Mouse (Mus musculus): ENCODE measurements around the gene Ell. TPM values are rescaled to one million over a fixed set of nuclear protein-coding genes. Genes with fewer than 3 reads are reported as not detected.

Ell gene
- polyA plus RNA-seq, 1 experiment, result 27.9 TPM

DNA sequence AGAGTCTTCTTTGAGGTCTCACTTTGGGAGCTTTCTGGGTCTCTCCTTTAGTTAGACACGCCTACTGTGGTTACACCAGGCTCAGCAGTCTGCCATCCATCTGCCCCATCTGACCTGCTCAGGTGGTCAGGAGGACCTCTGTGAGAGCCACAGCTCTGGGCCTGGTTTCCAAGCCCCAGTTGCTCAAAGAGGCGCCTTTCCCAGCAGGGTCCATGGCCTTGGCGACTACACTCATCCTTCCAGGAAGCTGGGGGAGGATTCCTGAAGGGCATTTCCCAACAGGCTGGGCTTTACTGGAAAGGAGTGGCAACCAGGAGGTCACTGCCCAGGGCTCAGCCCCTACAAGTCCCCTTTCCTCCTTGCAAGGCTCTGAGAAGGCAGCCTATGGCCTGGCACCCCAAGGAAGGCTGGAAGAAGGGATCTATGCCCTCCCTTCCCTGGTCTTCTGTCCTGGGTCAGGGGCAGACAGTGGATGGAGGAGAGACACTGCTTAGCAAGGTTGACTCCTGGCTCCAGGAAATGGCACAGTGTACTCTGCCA is 25.5 kb downstream of the Ell start:
- Histone ChIP-seq H3K4me1 (ENCODE audit: control insufficient read depth, insufficient read depth, low read length) (peaks cover 42% of the 10 kb centered on the region), H3K27ac (ENCODE audit: insufficient read depth, low read length) (no peak overlapping the region), H3K27me3 (ENCODE audit: control insufficient read depth, insufficient read depth, low read length) (no peaks in the 10 kb centered on the region), H3K4me3 (replicated peaks; ENCODE audit: insufficient read depth, low read depth, low read length) (no peak overlapping the region)
- WGBS, result 26% methylated on average over 3 of the region's 3 CpGs
- TF ChIP-seq POLR2A (IDR thresholded peaks at IDR 0.05; ENCODE audit: borderline replicate concordance, insufficient read depth, low read length), result no peak
- TF ChIP-seq CTCF (IDR thresholded peaks at IDR 0.05; ENCODE audit: borderline replicate concordance, insufficient read depth, low read depth, low read length), result no peak
- no peak for DNase-seq

DNA sequence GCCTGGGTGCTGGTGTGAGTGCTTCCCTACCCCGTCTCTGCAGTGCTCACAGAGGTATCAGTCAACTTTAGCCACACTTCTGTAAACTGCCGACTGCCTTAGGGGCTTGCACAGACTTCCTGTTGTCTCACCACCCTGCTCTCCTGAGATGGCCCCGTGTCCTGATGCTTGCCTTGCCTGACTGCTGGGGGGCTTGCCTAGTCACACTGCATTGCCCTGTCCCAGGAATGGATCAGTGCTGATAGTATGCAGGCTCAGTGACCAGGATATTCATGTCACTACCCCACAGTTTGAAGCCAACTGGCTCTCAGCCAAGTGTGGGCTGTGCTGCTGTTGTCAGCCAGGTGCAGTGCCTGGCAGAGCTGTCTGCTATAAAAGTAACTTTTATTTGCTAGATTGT is 26.3 kb downstream of the Ell start:
- Histone ChIP-seq H3K4me3 (replicated peaks; ENCODE audit: insufficient read depth, low read depth, low read length) (no peak overlapping the region), H3K4me1 (ENCODE audit: control insufficient read depth, insufficient read depth, low read length) (peaks cover 42% of the 10 kb centered on the region), H3K27me3 (ENCODE audit: control insufficient read depth, insufficient read depth, low read length) (no peaks in the 10 kb centered on the region), H3K27ac (ENCODE audit: insufficient read depth, low read length) (no peak overlapping the region)
- WGBS, result 58% methylated on average over 3 of the region's 3 CpGs
- TF ChIP-seq POLR2A (IDR thresholded peaks at IDR 0.05; ENCODE audit: borderline replicate concordance, insufficient read depth, low read length), result no peak
- no peak for TF ChIP-seq CTCF (IDR thresholded peaks at IDR 0.05; ENCODE audit: borderline replicate concordance, insufficient read depth, low read depth, low read length)
- DNase-seq, result no peak

DNA sequence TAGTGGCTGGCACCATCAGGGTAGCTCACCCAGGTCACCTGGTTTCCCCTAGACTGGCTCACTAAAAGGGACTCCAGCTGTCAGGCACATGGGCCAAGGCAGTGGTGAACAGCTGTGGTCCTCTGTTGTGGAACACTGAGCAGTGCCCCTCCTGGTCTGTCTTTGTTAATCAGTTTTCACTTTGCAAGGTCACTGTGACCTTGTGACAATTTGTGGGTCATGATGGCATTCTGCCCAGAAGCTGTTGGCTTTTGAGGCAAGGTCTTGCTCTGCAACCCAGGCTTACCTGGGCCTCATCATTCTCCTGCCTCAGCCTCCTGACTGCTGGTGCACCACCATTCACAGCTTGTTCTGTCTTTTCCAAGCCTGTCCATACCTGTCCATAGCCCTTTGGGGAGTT is 31.1 kb downstream of the Ell start:
- Histone ChIP-seq H3K4me3 (replicated peaks; ENCODE audit: insufficient read depth, low read depth, low read length) (no peak overlapping the region), H3K27me3 (ENCODE audit: control insufficient read depth, insufficient read depth, low read length) (no peaks in the 10 kb centered on the region), H3K4me1 (ENCODE audit: control insufficient read depth, insufficient read depth, low read length) (peaks cover 54% of the 10 kb centered on the region), H3K27ac (ENCODE audit: insufficient read depth, low read length) (peak overlapping the region; percentile 61)
- no peak for TF ChIP-seq CTCF (IDR thresholded peaks at IDR 0.05; ENCODE audit: borderline replicate concordance, insufficient read depth, low read depth, low read length)
- TF ChIP-seq POLR2A (IDR thresholded peaks at IDR 0.05; ENCODE audit: borderline replicate concordance, insufficient read depth, low read length), result no peak
- DNase-seq, result no peak

DNA sequence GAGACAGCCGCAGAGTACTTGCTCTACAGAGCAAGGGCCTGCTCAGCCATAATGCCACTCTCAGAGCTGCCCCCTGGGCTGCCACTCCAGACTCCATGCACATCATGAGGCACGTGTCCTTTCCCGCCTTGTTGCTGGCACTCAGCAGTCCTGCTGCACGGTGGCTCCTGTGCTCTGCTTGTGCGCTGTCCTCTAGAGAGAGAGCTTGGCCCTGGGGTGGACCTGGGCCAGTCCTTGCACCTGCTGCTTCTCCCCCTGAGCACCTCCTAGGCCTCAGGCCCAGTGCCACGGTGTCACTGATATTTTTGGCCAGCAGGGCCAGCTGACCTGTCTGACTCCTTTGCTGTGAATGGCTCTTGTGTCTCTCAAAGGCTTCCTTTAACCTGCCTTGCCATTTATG is 31.7 kb downstream of the Ell start:
- peak overlapping the region; percentile 61 for H3K27ac ChIP-seq (ENCODE audit: insufficient read depth, low read length)
- no peaks in the 10 kb centered on the region for H3K27me3 ChIP-seq (ENCODE audit: control insufficient read depth, insufficient read depth, low read length)
- 12% methylated on average over 6 of the region's 6 CpGs for WGBS
- H3K4me1 ChIP-seq (ENCODE audit: control insufficient read depth, insufficient read depth, low read length), result peaks cover 52% of the 10 kb centered on the region
- H3K4me3 ChIP-seq (replicated peaks; ENCODE audit: insufficient read depth, low read depth, low read length), result no peak overlapping the region
- no peak for TF ChIP-seq CTCF (IDR thresholded peaks at IDR 0.05; ENCODE audit: borderline replicate concordance, insufficient read depth, low read depth, low read length)
- TF ChIP-seq POLR2A (IDR thresholded peaks at IDR 0.05; ENCODE audit: borderline replicate concordance, insufficient read depth, low read length), result no peak
- DNase-seq, result peak; percentile 74 to 79

DNA sequence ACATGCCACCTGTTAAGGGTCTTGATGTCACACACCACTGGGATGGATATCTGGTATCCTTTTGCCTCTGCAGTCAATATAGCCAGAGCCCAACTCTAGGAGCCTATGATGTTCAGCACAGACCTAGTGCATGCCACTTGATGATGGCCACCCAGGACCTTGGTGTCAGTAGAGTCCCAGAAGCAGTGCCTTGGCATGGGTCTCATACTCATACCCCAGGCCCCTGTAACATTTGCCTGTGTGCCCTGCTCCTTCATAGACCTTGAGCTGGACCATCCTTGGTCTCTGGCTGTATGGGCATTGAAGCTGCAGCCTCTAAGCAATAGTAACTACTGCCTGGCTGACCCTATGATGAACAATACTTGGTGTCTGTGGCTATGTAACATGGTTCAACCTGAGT is 35.0 kb downstream of the Ell start:
- no peak overlapping the region for H3K4me3 ChIP-seq (replicated peaks; ENCODE audit: insufficient read depth, low read depth, low read length)
- TF ChIP-seq POLR2A (IDR thresholded peaks at IDR 0.05; ENCODE audit: borderline replicate concordance, insufficient read depth, low read length), result no peak
- no peak for TF ChIP-seq CTCF (IDR thresholded peaks at IDR 0.05; ENCODE audit: borderline replicate concordance, insufficient read depth, low read depth, low read length)
- peak overlapping the region; percentile 29; the same call in 1 of the 2 replicates for H3K27ac ChIP-seq (ENCODE audit: insufficient read depth, low read length)
- H3K27me3 ChIP-seq (ENCODE audit: control insufficient read depth, insufficient read depth, low read length), result no peaks in the 10 kb centered on the region
- peaks cover 61% of the 10 kb centered on the region for H3K4me1 ChIP-seq (ENCODE audit: control insufficient read depth, insufficient read depth, low read length)
- no peak for DNase-seq

DNA sequence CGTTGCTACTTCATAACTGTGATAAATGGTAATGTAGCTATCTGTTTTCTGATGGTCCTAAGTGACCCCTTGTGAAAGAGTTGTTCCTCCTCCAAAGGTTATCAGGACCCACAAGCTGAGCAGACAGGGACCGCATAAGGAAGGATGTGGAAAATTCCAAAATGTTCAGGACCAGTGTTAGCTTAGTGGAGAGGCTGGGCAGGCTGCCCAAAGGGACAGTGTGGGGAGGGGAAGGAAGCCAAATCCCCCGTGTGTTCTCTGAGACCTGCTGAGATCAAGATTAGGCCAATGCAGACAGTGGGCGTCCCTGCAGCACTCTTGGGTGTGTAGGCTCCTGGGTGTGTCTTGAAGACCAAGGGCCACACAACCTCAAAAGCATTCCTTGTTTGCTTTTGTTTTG is 35.7 kb downstream of the Ell start:
- WGBS, result 26% methylated on average over 4 of the region's 4 CpGs

DNA sequence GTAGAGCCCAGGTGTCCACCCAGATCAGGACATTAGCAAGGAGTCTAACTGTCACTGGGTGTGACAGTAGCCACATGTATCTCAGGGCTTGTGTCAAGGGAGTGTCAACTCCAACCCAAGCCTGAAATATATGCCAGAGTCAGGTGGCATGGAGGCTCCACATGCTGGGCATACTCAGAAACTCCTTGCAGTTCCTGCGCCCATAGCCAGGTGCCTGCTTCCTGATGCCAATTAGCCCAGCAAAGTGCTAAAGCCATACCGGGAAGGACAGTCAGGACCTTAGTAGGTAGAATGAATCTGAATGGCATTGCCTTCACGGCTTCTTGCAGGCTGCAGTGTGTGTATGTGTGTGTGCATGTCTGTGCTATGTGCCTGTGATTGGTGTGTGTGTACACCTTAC is 38.0 kb downstream of the Ell start:
- H3K27ac ChIP-seq (ENCODE audit: insufficient read depth, low read length), result no peak overlapping the region
- no peaks in the 10 kb centered on the region for H3K27me3 ChIP-seq (ENCODE audit: control insufficient read depth, insufficient read depth, low read length)
- TF ChIP-seq CTCF (IDR thresholded peaks at IDR 0.05; ENCODE audit: borderline replicate concordance, insufficient read depth, low read depth, low read length) (no peak), POLR2A (IDR thresholded peaks at IDR 0.05; ENCODE audit: borderline replicate concordance, insufficient read depth, low read length) (no peak)
- peaks cover 37% of the 10 kb centered on the region for H3K4me1 ChIP-seq (ENCODE audit: control insufficient read depth, insufficient read depth, low read length)
- DNase-seq, result peak in 1 of 2 experiments; percentile 55
- 34% methylated on average over 3 of the region's 3 CpGs for WGBS
- H3K4me3 ChIP-seq (replicated peaks; ENCODE audit: insufficient read depth, low read depth, low read length), result no peak overlapping the region

More for the DNA sequence above, 35.7 kb downstream of the Ell start:
- peaks cover 58% of the 10 kb centered on the region for H3K4me1 ChIP-seq (ENCODE audit: control insufficient read depth, insufficient read depth, low read length)
- TF ChIP-seq POLR2A (IDR thresholded peaks at IDR 0.05; ENCODE audit: borderline replicate concordance, insufficient read depth, low read length), result no peak
- no peak for TF ChIP-seq CTCF (IDR thresholded peaks at IDR 0.05; ENCODE audit: borderline replicate concordance, insufficient read depth, low read depth, low read length)
- DNase-seq, result peak; percentile 79 to 84
- H3K27me3 ChIP-seq (ENCODE audit: control insufficient read depth, insufficient read depth, low read length), result no peaks in the 10 kb centered on the region
- no peak overlapping the region for H3K4me3 ChIP-seq (replicated peaks; ENCODE audit: insufficient read depth, low read depth, low read length)
- peak overlapping the region; percentile 49 for H3K27ac ChIP-seq (ENCODE audit: insufficient read depth, low read length)

DNA sequence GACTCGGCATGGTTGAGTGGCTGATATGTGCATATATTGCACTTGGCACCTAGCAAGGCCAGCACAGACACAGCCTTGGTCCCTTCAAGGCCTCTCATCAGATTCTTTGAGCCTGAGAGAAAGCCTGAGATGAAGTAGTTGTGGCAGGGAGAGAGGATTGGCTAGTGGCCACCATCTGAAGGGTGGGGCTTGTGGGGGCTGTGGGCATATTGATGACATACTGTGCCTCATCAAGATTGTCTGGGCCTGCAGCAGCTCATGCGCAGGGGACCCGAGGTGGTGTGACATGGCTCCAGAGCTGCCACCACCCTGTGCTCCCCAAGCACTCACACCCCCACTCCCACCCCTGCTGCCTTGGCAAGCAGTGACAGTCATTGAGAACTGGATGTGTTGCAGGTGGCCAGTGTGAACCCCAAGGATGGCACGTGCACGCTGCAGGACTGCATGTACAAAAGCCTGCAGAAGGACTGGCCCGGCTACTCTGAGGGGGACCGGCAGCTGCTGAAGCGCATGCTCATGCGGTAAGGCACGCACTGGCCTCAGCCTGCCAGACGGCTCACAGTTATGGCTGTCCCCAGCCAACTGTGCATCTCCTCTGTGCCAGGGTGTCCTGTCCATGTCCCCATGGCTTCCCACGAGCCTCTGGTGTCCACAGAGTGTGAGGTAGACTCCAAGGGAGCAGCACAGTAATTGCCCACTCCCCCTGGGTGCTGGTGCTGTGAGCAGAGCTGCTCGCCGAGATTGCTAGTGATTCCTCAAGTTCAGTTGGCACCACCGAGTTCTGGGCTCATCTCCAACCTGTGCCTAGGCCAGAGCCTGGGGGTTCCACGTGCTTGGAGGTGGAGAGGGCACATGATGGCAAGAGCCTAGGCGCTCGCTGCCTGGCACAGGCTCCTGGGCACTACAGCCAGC is 44.5 kb downstream of the Ell start:
- Histone ChIP-seq H3K27me3 (ENCODE audit: control insufficient read depth, insufficient read depth, low read length) (no peaks in the 10 kb centered on the region), H3K27ac (ENCODE audit: insufficient read depth, low read length) (peak overlapping the region; percentile 57), H3K4me1 (ENCODE audit: control insufficient read depth, insufficient read depth, low read length) (peaks cover 22% of the 10 kb centered on the region), H3K4me3 (replicated peaks; ENCODE audit: insufficient read depth, low read depth, low read length) (no peak overlapping the region)
- TF ChIP-seq POLR2A (IDR thresholded peaks at IDR 0.05; ENCODE audit: borderline replicate concordance, insufficient read depth, low read length), result no peak
- no peak for TF ChIP-seq CTCF (IDR thresholded peaks at IDR 0.05; ENCODE audit: borderline replicate concordance, insufficient read depth, low read depth, low read length)
- WGBS, result 10% methylated on average over 18 of the region's 18 CpGs
- DNase-seq, result peak; percentile 80 to 86
